Mouse (Mus musculus): ENCODE results near the gene Aoc2. TPM values are rescaled to one million over a fixed set of nuclear protein-coding genes. Genes with fewer than 3 reads are reported as not detected.
"Not testable (repeated sequence)": the region's sequence is repeated elsewhere in the genome, so short reads cannot be mapped to it uniquely, and the experiment has no call there.

Gene Aoc2
- polyA plus RNA-seq, 1 experiment from 2014 or later: 2.1 TPM

- no peak for DNase-seq (ENCODE audit: extremely low spot score, low spot score)
- Histone ChIP-seq H3K4me3 (no peak overlapping the region), H3K36me3 (replicated peaks) (no peaks in the 10 kb centered on the region), H3K27me3 (ENCODE audit: poor library complexity, severe bottlenecking) (no peaks in the 10 kb centered on the region), H3K27ac (no peak overlapping the region), H3K4me1 (no peaks in the 10 kb centered on the region), H3K9me3 (no peaks in the 10 kb centered on the region)
- 80% methylated on average over 7 of the region's 7 CpGs for WGBS
These were observed 49.6 kb downstream of the Aoc2 start for GRCm38 (mm10) chr11:101374421-101374938.

- not testable (repeated sequence) for H3K27ac ChIP-seq; H3K36me3 ChIP-seq (replicated peaks); H3K4me1 ChIP-seq; H3K9me3 ChIP-seq; DNase-seq (ENCODE audit: extremely low spot score, low spot score); H3K4me3 ChIP-seq; H3K27me3 ChIP-seq (ENCODE audit: poor library complexity, severe bottlenecking)
- WGBS: 98% methylated on average over 8 of the region's 8 CpGs
These were observed 53.3 kb downstream of the Aoc2 start for GRCm38 (mm10) chr11:101378196-101378595.

GRCm38 (mm10) chr11:101378926-101379325 is 54.1 kb downstream of the Aoc2 start:
- Histone ChIP-seq H3K9me3 (no peaks in the 10 kb centered on the region), H3K27ac (no peak overlapping the region), H3K4me1 (peaks cover 7% of the 10 kb centered on the region), H3K27me3 (ENCODE audit: poor library complexity, severe bottlenecking) (no peaks in the 10 kb centered on the region), H3K36me3 (replicated peaks) (no peaks in the 10 kb centered on the region), H3K4me3 (no peak overlapping the region)
- DNase-seq (ENCODE audit: extremely low spot score, low spot score): no peak
- 85% methylated on average over 6 of the region's 6 CpGs for WGBS

Small RNA genes lying within 50 kb of the gene (microRNA-seq; reads per million reads assigned to microRNA genes)
- gene Gm25593: not detected

Other genes with a start within 250 kb of the Aoc2 start
- gene Hsd17b1, start 246.7 kb upstream of the Aoc2 start, polyA plus RNA-seq (2016; fragmentation: Nextera tagmentation; extraction: Ambion mirVana): 0.10 and 0.11 TPM in 2 replicates
- gene Coasy, start 242.5 kb upstream of the Aoc2 start, polyA plus RNA-seq (2016; fragmentation: Nextera tagmentation; extraction: Ambion mirVana): 51.4 and 53.3 TPM in 2 replicates
- 37.3 and 41.1 TPM in 2 replicates for gene Mlx, start 237.8 kb upstream of the Aoc2 start, polyA plus RNA-seq (2016; fragmentation: Nextera tagmentation; extraction: Ambion mirVana)
- gene Psmc3ip, start 229.6 kb upstream of the Aoc2 start, polyA plus RNA-seq (2016; fragmentation: Nextera tagmentation; extraction: Ambion mirVana): 78.1 and 96.4 TPM in 2 replicates
- gene Retreg3, start 205.2 kb upstream of the Aoc2 start, polyA plus RNA-seq (2016; fragmentation: Nextera tagmentation; extraction: Ambion mirVana): 14.6 and 15.5 TPM in 2 replicates
- 143 and 145 TPM in 2 replicates for gene Tubg1, start 205.1 kb upstream of the Aoc2 start, polyA plus RNA-seq (2016; fragmentation: Nextera tagmentation; extraction: Ambion mirVana)
- 2.3 and 2.7 TPM in 2 replicates for gene Tubg2, start 169.2 kb upstream of the Aoc2 start, polyA plus RNA-seq (2016; fragmentation: Nextera tagmentation; extraction: Ambion mirVana)
- 0.12 and 0.16 TPM in 2 replicates for gene Cntnap1, start 154.5 kb upstream of the Aoc2 start, polyA plus RNA-seq (2016; fragmentation: Nextera tagmentation; extraction: Ambion mirVana)
- 3.5 and 4.8 TPM in 2 replicates for gene Plekhh3, start 153.7 kb upstream of the Aoc2 start, polyA plus RNA-seq (2016; fragmentation: Nextera tagmentation; extraction: Ambion mirVana)
- not detected in 2 replicates for gene Ccr10, start 149.6 kb upstream of the Aoc2 start, polyA plus RNA-seq (2016; fragmentation: Nextera tagmentation; extraction: Ambion mirVana)
- 9.9 and 10.2 TPM in 2 replicates for gene Ezh1, start 98.6 kb upstream of the Aoc2 start, polyA plus RNA-seq (2016; fragmentation: Nextera tagmentation; extraction: Ambion mirVana)
- 54.8 and 57.3 TPM in 2 replicates for gene Ramp2, start 79.0 kb upstream of the Aoc2 start, polyA plus RNA-seq (2016; fragmentation: Nextera tagmentation; extraction: Ambion mirVana)
- 128 and 129 TPM in 2 replicates for gene Vps25, start 71.4 kb upstream of the Aoc2 start, polyA plus RNA-seq (2016; fragmentation: Nextera tagmentation; extraction: Ambion mirVana)
- 5.4 and 6.4 TPM in 2 replicates for gene Wnk4, start 64.5 kb upstream of the Aoc2 start, polyA plus RNA-seq (2016; fragmentation: Nextera tagmentation; extraction: Ambion mirVana)
- gene Cntd1, start 46.1 kb upstream of the Aoc2 start, polyA plus RNA-seq (2016; fragmentation: Nextera tagmentation; extraction: Ambion mirVana): 0.77 and 1.0 TPM in 2 replicates
- gene Coa3, start 45.9 kb upstream of the Aoc2 start, polyA plus RNA-seq (2016; fragmentation: Nextera tagmentation; extraction: Ambion mirVana): 186 and 194 TPM in 2 replicates
- gene Becn1, start 22.8 kb upstream of the Aoc2 start, polyA plus RNA-seq (2016; fragmentation: Nextera tagmentation; extraction: Ambion mirVana): 144 and 154 TPM in 2 replicates
- 207 and 217 TPM in 2 replicates for gene Psme3, start 8.8 kb upstream of the Aoc2 start, polyA plus RNA-seq (2016; fragmentation: Nextera tagmentation; extraction: Ambion mirVana)
- not detected in 2 replicates for gene Aoc3, start 5.5 kb downstream of the Aoc2 start, polyA plus RNA-seq (2016; fragmentation: Nextera tagmentation; extraction: Ambion mirVana)
- gene G6pc, start 42.5 kb downstream of the Aoc2 start, polyA plus RNA-seq (2016; fragmentation: Nextera tagmentation; extraction: Ambion mirVana): not detected in 2 replicates
- 109 and 115 TPM in 2 replicates for gene Aarsd1, start 92.6 kb downstream of the Aoc2 start, polyA plus RNA-seq (2016; fragmentation: Nextera tagmentation; extraction: Ambion mirVana)
- gene Gm27029, start 99.7 kb downstream of the Aoc2 start, polyA plus RNA-seq (2016; fragmentation: Nextera tagmentation; extraction: Ambion mirVana): 10.9 and 11.6 TPM in 2 replicates
- 20.9 and 21.4 TPM in 2 replicates for gene Rundc1, start 100.0 kb downstream of the Aoc2 start, polyA plus RNA-seq (2016; fragmentation: Nextera tagmentation; extraction: Ambion mirVana)
- 2.3 and 3.8 TPM in 2 replicates for gene Ptges3l, start 100.3 kb downstream of the Aoc2 start, polyA plus RNA-seq (2016; fragmentation: Nextera tagmentation; extraction: Ambion mirVana)
- 499 and 505 TPM in 2 replicates for gene Rpl27, start 117.2 kb downstream of the Aoc2 start, polyA plus RNA-seq (2016; fragmentation: Nextera tagmentation; extraction: Ambion mirVana)
- gene Ifi35, start 123.3 kb downstream of the Aoc2 start, polyA plus RNA-seq (2016; fragmentation: Nextera tagmentation; extraction: Ambion mirVana): 3.3 and 3.4 TPM in 2 replicates
- gene Rnd2, start 139.9 kb downstream of the Aoc2 start, polyA plus RNA-seq (2016; fragmentation: Nextera tagmentation; extraction: Ambion mirVana): 28.1 and 36.9 TPM in 2 replicates
- 24.9 and 28.5 TPM in 2 replicates for gene Vat1, start 141.2 kb downstream of the Aoc2 start, polyA plus RNA-seq (2016; fragmentation: Nextera tagmentation; extraction: Ambion mirVana)
- 26.2 and 27.4 TPM in 2 replicates for gene Brca1, start 226.9 kb downstream of the Aoc2 start, polyA plus RNA-seq (2016; fragmentation: Nextera tagmentation; extraction: Ambion mirVana)
- 61.7 and 69.9 TPM in 2 replicates for gene Nbr1, start 227.1 kb downstream of the Aoc2 start, polyA plus RNA-seq (2016; fragmentation: Nextera tagmentation; extraction: Ambion mirVana)